Mouse (Mus musculus) heart, adult 8-10 months (tissue): ENCODE results near the gene Col27a1. TPM values are rescaled to one million over a fixed set of nuclear protein-coding genes. Genes with fewer than 3 reads are reported as not detected.

ENCODE experiments used
- DNase-seq: peaks from one replicate; pipeline ENCODE4 v3.0.0; 2022; ENCODE audit warnings: low spot score
- microRNA-seq: library from miRNA; unstranded; fragments of <30 nt; microRNA quantifications from one replicate; pipeline ENCODE4 v1.2.0, GENCODE M21; 2022
- total RNA-seq, 4 experiments: library from RNA; stranded (reverse); gene quantifications; 2 replicates each; pipeline ENCODE4 v1.2.4; 2022

Col27a1 gene
- total RNA-seq, 4 experiments from 2014 or later: 1.1 to 1.5 (median 1.4) TPM

DNA sequence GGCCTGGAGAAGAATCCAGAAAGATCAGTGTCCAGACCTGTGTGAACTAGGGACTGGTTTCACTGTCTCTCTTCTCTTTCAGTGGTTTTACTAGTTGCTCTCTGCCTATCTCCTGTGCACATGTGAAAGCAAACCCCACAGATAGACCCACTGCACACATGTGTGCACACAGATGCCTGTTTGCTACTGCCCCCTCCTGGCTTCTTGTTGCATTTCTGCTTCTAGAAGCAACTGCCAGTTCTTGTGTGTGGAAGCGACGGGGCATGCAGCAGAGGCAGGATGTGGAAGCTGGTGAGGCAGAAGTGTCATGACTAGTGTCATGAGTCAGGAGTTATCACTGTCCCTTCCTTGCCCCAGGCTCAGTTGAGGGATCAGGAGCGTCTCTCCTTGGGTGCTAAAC is 158.1 kb downstream of the Col27a1 start:
- no peak for DNase-seq

DNA sequence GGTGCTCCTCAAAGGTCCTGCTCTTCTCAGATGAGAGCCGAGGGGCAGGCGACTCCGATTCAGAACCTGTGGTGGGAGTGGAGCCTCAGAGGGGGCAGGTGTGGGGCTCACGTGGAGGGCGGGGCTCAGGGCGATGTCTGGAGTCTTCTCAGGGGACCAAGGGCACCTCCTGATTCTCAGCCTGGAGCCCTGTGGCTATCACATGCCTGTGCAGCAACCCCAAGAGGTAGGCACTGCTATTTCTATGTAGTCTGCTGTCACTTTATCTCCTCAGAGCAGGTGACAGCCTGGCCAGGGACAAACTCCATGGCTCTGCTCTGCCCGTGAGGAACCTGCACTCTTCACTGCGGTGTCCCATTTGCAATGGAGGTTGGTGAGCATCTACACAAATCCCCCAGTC is 159.6 kb downstream of the Col27a1 start:
- DNase-seq: no peak

DNA sequence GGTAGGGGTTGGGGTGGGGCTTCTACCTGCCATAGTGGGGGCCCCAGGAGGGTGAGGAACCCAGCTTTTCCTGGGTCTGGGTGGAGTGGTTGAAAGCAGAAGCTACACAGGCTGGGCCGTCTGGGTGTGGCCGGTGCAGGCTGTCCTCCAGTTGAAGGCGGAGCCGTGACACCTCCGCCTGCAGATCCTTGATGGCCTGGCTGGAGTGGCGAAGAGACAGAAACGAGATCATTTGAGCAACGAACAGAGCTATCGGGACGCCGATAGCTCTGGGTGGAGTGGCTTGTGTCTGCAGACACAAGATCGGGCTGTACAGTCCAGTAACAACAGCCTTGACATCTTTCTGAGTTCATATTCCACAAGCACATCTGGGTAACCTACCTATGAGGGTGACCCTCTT is 160.5 kb downstream of the Col27a1 start:
- no peak for DNase-seq

- DNase-seq: no peak
These were observed 161.6 kb downstream of the Col27a1 start for GRCm38 (mm10) chr4:63375367-63375766.

GRCm38 (mm10) chr4:63377483-63377882 is 163.7 kb downstream of the Col27a1 start:
- DNase-seq: no peak

DNA sequence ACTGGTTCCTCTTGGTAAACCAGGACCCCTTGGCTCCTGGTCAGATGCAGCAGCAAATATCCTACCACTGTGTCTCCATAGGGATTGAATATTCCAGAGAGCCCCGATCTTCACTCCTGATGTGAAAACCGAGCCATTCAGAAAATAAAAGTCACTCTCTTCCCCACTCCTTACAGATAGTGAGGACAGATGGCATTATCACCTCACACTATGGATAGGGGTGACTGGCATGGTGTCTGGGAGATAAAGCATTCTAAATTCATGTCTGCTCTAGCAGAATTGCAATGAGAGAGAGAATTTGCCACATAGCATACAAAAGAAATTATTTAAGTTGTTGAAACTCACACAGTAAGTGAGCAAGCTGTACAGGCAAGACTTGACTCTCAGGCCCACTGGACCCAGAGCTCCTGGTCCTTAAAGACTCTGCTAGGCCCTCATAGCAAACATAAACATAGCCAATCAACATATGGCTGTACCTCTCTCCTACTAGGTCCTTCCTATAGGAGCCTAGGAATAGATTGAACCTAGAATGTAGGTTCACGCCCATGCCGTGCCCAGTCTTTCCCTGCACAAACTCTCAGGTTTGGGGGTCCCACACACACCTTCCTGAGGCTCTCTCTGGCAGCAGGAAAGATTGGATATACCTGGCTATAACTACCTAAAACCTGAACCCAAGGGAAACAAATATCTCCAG is 169.0 kb downstream of the Col27a1 start:
- no peak for DNase-seq

GRCm38 (mm10) chr4:63383474-63383873 is 169.7 kb downstream of the Col27a1 start:
- DNase-seq: no peak

DNA sequence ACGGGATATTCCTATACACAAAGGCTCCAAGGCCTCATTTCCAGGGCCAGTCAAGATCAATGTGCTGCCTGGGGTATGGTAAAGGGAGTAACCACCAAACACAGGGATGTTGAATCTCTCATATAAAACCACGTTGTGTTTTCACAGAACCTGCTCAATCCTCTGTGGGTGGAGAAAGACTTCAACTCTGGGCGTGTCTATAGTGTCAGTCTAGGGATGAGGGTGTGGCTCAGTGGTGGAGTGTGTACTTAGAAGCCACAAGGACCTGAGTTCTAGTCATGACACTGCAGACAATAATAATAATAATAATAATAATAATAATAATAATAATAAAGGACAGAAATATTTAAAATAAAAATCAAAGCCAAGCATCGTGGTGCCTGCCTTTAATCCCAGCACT is 170.5 kb downstream of the Col27a1 start:
- DNase-seq: no peak

Small RNA genes within 50 kb of the gene (microRNA-seq; reads per million reads assigned to microRNA genes)
- 1,453 reads per million, percentile 84 among the genes with 10 or more reads in this experiment for gene Mir455

Other genes starting within 250 kb of the Col27a1 start
- under 1 TPM; 0.19 to 0.47 (median 0.24) TPM for gene Zfp618, start 248.4 kb upstream of the Col27a1 start, total RNA-seq
- not detected for gene Ambp, start 59.2 kb upstream of the Col27a1 start, total RNA-seq
- gene Kif12, start 41.9 kb upstream of the Col27a1 start, total RNA-seq: not detected
- under 1 TPM in 1 of 4 experiments, not detected in 3; 0.75 TPM for gene Orm1, start 130.6 kb downstream of the Col27a1 start, total RNA-seq
- gene Orm3, start 142.2 kb downstream of the Col27a1 start, total RNA-seq: 1 to 10 TPM in 2 of 4 experiments, under 1 TPM in 2; 0.60 to 4.5 (median 1.7) TPM
- under 1 TPM in 2 of 4 experiments, not detected in 2; 0.34 to 0.37 TPM for gene Orm2, start 148.4 kb downstream of the Col27a1 start, total RNA-seq
- 1 to 10 TPM; 3.1 to 4.4 (median 3.5) TPM for gene Akna, start 189.3 kb downstream of the Col27a1 start, total RNA-seq